Mouse (Mus musculus) gastrocnemius, postnatal 4 days (tissue): Measurements from ENCODE around the gene Gstt4. TPM values are rescaled to one million over a fixed set of nuclear protein-coding genes. Genes with fewer than 3 reads are reported as not detected.
A peak's percentile ranks its signal among the peaks of the same experiment; 100 is the strongest.

Source experiments
- DNase-seq, 2 experiments: peaks; one replicate each; pipeline ENCODE4 v3.0.0; 2021 to 2022; ENCODE audit warnings: low spot score in 2 of 2, mixed read lengths in 2 of 2
- total RNA-seq, 2 experiments: library from RNA; stranded (reverse); gene quantifications; 2 replicates each; pipeline ENCODE4 v1.2.3; 2021

Gene Gstt4
- total RNA-seq, 2 experiments from 2014 or later, result not detected

GRCm38 (mm10) chr10:75835761-75836531, 13.6 kb upstream of the Gstt4 start:
- DNase-seq, result no peak

- peak in 1 of 2 experiments; percentile 45 for DNase-seq
These were observed 13.0 kb upstream of the Gstt4 start for GRCm38 (mm10) chr10:75835307-75835706.

- DNase-seq, result no peak
These were observed 12.4 kb upstream of the Gstt4 start for GRCm38 (mm10) chr10:75834721-75835120.

- DNase-seq, result peak; percentile 64 to 79
These were observed 11.9 kb upstream of the Gstt4 start for GRCm38 (mm10) chr10:75834250-75834649.

- DNase-seq, result peak in 1 of 2 experiments; percentile 33
These were observed 11.2 kb upstream of the Gstt4 start for GRCm38 (mm10) chr10:75833456-75834080.

GRCm38 (mm10) chr10:75832272-75832895, 10.0 kb upstream of the Gstt4 start:
- no peak for DNase-seq

GRCm38 (mm10) chr10:75830275-75830670, 7.9 kb upstream of the Gstt4 start:
- no peak for DNase-seq

- DNase-seq, result no peak
These were observed 7.4 kb upstream of the Gstt4 start for GRCm38 (mm10) chr10:75829529-75830274.

- peak; percentile 39 to 71 for DNase-seq
These were observed 6.2 kb upstream of the Gstt4 start for GRCm38 (mm10) chr10:75828500-75828931.

GRCm38 (mm10) chr10:75827668-75828360, 5.5 kb upstream of the Gstt4 start:
- DNase-seq, result peak; percentile 46 to 60

GRCm38 (mm10) chr10:75824530-75824929, 2.2 kb upstream of the Gstt4 start:
- DNase-seq, result no peak

- DNase-seq, result no peak
These were observed 1.4 kb upstream of the Gstt4 start for GRCm38 (mm10) chr10:75823782-75824181.

GRCm38 (mm10) chr10:75819882-75820281, 2.5 kb downstream of the Gstt4 start:
- no peak for DNase-seq

- DNase-seq, result no peak
These were observed 3.7 kb downstream of the Gstt4 start for GRCm38 (mm10) chr10:75818641-75819040.

- no peak for DNase-seq
These were observed 18.1 kb downstream of the Gstt4 start for GRCm38 (mm10) chr10:75804217-75804616.

GRCm38 (mm10) chr10:75798176-75798696, 24.1 kb downstream of the Gstt4 start, which contains the start of gene Gstt1:
TSS of gene Gstt1 (minus strand) at chr10:75798584.
- peak in 1 of 2 experiments; percentile 68 for DNase-seq

GRCm38 (mm10) chr10:75797619-75798175, 24.6 kb downstream of the Gstt4 start:
- peak in 1 of 2 experiments; percentile 56 for DNase-seq

- DNase-seq, result no peak
These were observed 25.4 kb downstream of the Gstt4 start for GRCm38 (mm10) chr10:75796731-75797516.

GRCm38 (mm10) chr10:75794880-75795279, 27.5 kb downstream of the Gstt4 start:
- DNase-seq, result no peak
